Mouse (Mus musculus): Measurements from ENCODE around the gene Nkx2-2. TPM values are rescaled to one million over a fixed set of nuclear protein-coding genes. Genes with fewer than 3 reads are reported as not detected.

Nkx2-2 gene
- total RNA-seq, 1 experiment, result 0.27 TPM

GRCm38 (mm10) chr2:147188871-147189545 lies 5.0 kb downstream of the Nkx2-2 start:
- H3K9ac ChIP-seq (ENCODE audit: insufficient read depth, low read depth, low read length, poor library complexity, severe bottlenecking), result no peak overlapping the region
- peaks cover 0 to 15% of the 10 kb centered on the region in 2 experiments; a peak in 2 of 4 replicates for H3K4me1 ChIP-seq (ENCODE audit: control insufficient read depth in 2 of 2, insufficient read depth in 2 of 2, low read length in 2 of 2, poor library complexity in 1 of 2)
- DNase-seq (ENCODE audit: low read depth, low spot score), result no peak
- no peaks in the 10 kb centered on the region for H3K9me3 ChIP-seq (ENCODE audit: control insufficient read depth, insufficient read depth, low read depth, low read length)
- no peak overlapping the region for H3K27ac ChIP-seq (ENCODE audit: insufficient read depth, low read depth, low read length, poor library complexity, severe bottlenecking)
- no peaks in the 10 kb centered on the region for H3K36me3 ChIP-seq (ENCODE audit: control insufficient read depth, insufficient read depth, low read length, poor library complexity, severe bottlenecking)
- no peak overlapping the region; a peak in 2 of 4 replicates for H3K4me3 ChIP-seq (ENCODE audit: insufficient read depth in 1 of 2, low read depth in 1 of 2, low read length in 2 of 2, poor library complexity in 1 of 2, severe bottlenecking in 1 of 2)
- no peak for TF ChIP-seq ZNF384 (IDR thresholded peaks at IDR 0.05; ENCODE audit: low read depth, low read length)
- in situ Hi-C loops (cut with MboI; ENCODE audit: low sequenced_read_pairs in 2 of 2, unreplicated experiment in 2 of 2), result loop anchor here (5.0 to 10.0 kb wide), 6 partner anchors 104 to 967 kb away; partner anchors contain the start of genes Insm1 (in 2 of the 2), Pax1 (in 2 of the 2) and Nkx2-4 (in 1 of the 2)

DNA sequence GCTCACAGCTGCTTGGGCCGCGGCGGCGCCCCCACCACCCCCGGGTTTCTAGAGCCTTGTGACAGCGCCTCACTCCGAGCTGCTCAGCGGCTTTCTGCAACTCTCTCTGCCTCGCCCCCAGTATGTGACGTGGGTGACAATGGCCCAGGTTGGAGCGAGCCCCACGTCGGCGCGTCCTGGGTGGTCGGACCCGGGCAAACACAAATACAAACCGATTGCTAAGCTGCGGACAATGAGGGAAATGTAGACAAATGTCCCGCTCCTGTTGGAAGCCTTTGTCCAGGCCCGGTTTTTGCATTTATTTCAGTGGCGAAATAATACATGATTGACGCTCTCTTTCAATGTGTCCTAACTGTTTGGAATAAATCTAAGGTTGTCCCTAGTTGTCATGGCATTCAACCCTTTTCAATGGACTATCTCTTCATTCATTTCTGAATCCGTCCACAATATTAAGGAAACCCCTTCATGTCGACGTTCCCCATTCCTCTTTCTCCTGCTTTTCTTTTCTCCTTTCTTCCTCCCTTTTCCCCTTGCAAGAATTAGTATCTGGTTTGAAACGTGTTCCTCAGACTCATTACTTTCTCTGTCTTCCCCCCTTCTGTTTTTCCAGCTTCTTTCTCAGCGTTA lies 5.9 kb downstream of the Nkx2-2 start:
- H3K27ac ChIP-seq (ENCODE audit: insufficient read depth, low read depth, low read length, poor library complexity, severe bottlenecking), result no peak overlapping the region
- H3K9ac ChIP-seq (ENCODE audit: insufficient read depth, low read depth, low read length, poor library complexity, severe bottlenecking), result no peak overlapping the region
- no peak for DNase-seq (ENCODE audit: low read depth, low spot score)
- no peaks in the 10 kb centered on the region for H3K9me3 ChIP-seq (ENCODE audit: control insufficient read depth, insufficient read depth, low read depth, low read length)
- no peak overlapping the region for H3K4me3 ChIP-seq (ENCODE audit: insufficient read depth in 1 of 2, low read depth in 1 of 2, low read length in 2 of 2, poor library complexity in 1 of 2, severe bottlenecking in 1 of 2)
- TF ChIP-seq ZNF384 (IDR thresholded peaks at IDR 0.05; ENCODE audit: low read depth, low read length), result no peak
- TF ChIP-seq CHD2 (IDR thresholded peaks at IDR 0.05; ENCODE audit: low read depth, low read length), result no peak
- TF ChIP-seq ZC3H11A (IDR thresholded peaks at IDR 0.05; ENCODE audit: borderline replicate concordance, low read depth, low read length), result no peak
- no peak for TF ChIP-seq HCFC1 (IDR thresholded peaks at IDR 0.05; ENCODE audit: borderline replicate concordance, insufficient read depth, low read length)
- TF ChIP-seq MAFK (IDR thresholded peaks at IDR 0.05; ENCODE audit: insufficient read depth, low read depth, low read length), result no peak
- peaks cover 0 to 15% of the 10 kb centered on the region in 2 experiments; a peak in 2 of 4 replicates for H3K4me1 ChIP-seq (ENCODE audit: control insufficient read depth in 2 of 2, insufficient read depth in 2 of 2, low read length in 2 of 2, poor library complexity in 1 of 2)
- no peaks in the 10 kb centered on the region for H3K36me3 ChIP-seq (ENCODE audit: control insufficient read depth, insufficient read depth, low read length, poor library complexity, severe bottlenecking)
- in situ Hi-C loops (cut with MboI; ENCODE audit: low sequenced_read_pairs in 2 of 2, unreplicated experiment in 2 of 2), result loop anchor here (5.0 to 10.0 kb wide), 6 partner anchors 103 to 966 kb away; partner anchors contain the start of genes Insm1 (in 2 of the 2), Pax1 (in 2 of the 2) and Nkx2-4 (in 1 of the 2)

- Histone ChIP-seq H3K9ac (ENCODE audit: insufficient read depth, low read depth, low read length, poor library complexity, severe bottlenecking) (no peak overlapping the region), H3K4me1 (ENCODE audit: control insufficient read depth in 2 of 2, insufficient read depth in 2 of 2, low read length in 2 of 2, poor library complexity in 1 of 2) (peaks cover 0 to 15% of the 10 kb centered on the region in 2 experiments; a peak in 2 of 4 replicates), H3K9me3 (ENCODE audit: control insufficient read depth, insufficient read depth, low read depth, low read length) (no peaks in the 10 kb centered on the region), H3K4me3 (ENCODE audit: insufficient read depth in 1 of 2, low read depth in 1 of 2, low read length in 2 of 2, poor library complexity in 1 of 2, severe bottlenecking in 1 of 2) (peak overlapping the region in 1 of 2 experiments; percentile 17; a peak in 3 of 4 replicates), H3K36me3 (ENCODE audit: control insufficient read depth, insufficient read depth, low read length, poor library complexity, severe bottlenecking) (no peaks in the 10 kb centered on the region), H3K27ac (ENCODE audit: insufficient read depth, low read depth, low read length, poor library complexity, severe bottlenecking) (no peak overlapping the region)
- in situ Hi-C loops (cut with MboI; ENCODE audit: low sequenced_read_pairs in 2 of 2, unreplicated experiment in 2 of 2), result loop anchor here (5.0 to 10.0 kb wide), 6 partner anchors 102 to 965 kb away; partner anchors contain the start of genes Insm1 (in 2 of the 2), Pax1 (in 2 of the 2) and Nkx2-4 (in 1 of the 2)
- TF ChIP-seq ZC3H11A (IDR thresholded peaks at IDR 0.05; ENCODE audit: borderline replicate concordance, low read depth, low read length) (no peak), MAFK (IDR thresholded peaks at IDR 0.05; ENCODE audit: insufficient read depth, low read depth, low read length) (no peak), HCFC1 (IDR thresholded peaks at IDR 0.05; ENCODE audit: borderline replicate concordance, insufficient read depth, low read length) (no peak), ZNF384 (IDR thresholded peaks at IDR 0.05; ENCODE audit: low read depth, low read length) (no peak), CHD2 (IDR thresholded peaks at IDR 0.05; ENCODE audit: low read depth, low read length) (no peak)
- no peak for DNase-seq (ENCODE audit: low read depth, low spot score)
These were observed 6.8 kb downstream of the Nkx2-2 start for GRCm38 (mm10) chr2:147187061-147187870.

GRCm38 (mm10) chr2:147186261-147186681 lies 7.8 kb downstream of the Nkx2-2 start:
- Histone ChIP-seq H3K9me3 (ENCODE audit: control insufficient read depth, insufficient read depth, low read depth, low read length) (no peaks in the 10 kb centered on the region), H3K4me1 (ENCODE audit: control insufficient read depth in 2 of 2, insufficient read depth in 2 of 2, low read length in 2 of 2, poor library complexity in 1 of 2) (peaks cover 0 to 15% of the 10 kb centered on the region in 2 experiments; a peak in 2 of 4 replicates), H3K27ac (ENCODE audit: insufficient read depth, low read depth, low read length, poor library complexity, severe bottlenecking) (no peak overlapping the region), H3K36me3 (ENCODE audit: control insufficient read depth, insufficient read depth, low read length, poor library complexity, severe bottlenecking) (no peaks in the 10 kb centered on the region), H3K9ac (ENCODE audit: insufficient read depth, low read depth, low read length, poor library complexity, severe bottlenecking) (no peak overlapping the region), H3K4me3 (ENCODE audit: insufficient read depth in 1 of 2, low read depth in 1 of 2, low read length in 2 of 2, poor library complexity in 1 of 2, severe bottlenecking in 1 of 2) (peak overlapping the region in 1 of 2 experiments; percentile 10; a peak in 1 of 4 replicates)
- TF ChIP-seq ZC3H11A (IDR thresholded peaks at IDR 0.05; ENCODE audit: borderline replicate concordance, low read depth, low read length) (no peak), CHD2 (IDR thresholded peaks at IDR 0.05; ENCODE audit: low read depth, low read length) (no peak), HCFC1 (IDR thresholded peaks at IDR 0.05; ENCODE audit: borderline replicate concordance, insufficient read depth, low read length) (no peak), ZNF384 (IDR thresholded peaks at IDR 0.05; ENCODE audit: low read depth, low read length) (no peak), MAFK (IDR thresholded peaks at IDR 0.05; ENCODE audit: insufficient read depth, low read depth, low read length) (no peak)
- DNase-seq (ENCODE audit: low read depth, low spot score), result no peak
- in situ Hi-C loops (cut with MboI; ENCODE audit: low sequenced_read_pairs in 2 of 2, unreplicated experiment in 2 of 2), result loop anchor here (5.0 to 10.0 kb wide), 6 partner anchors 101 to 964 kb away; partner anchors contain the start of genes Insm1 (in 2 of the 2), Pax1 (in 2 of the 2) and Nkx2-4 (in 1 of the 2)
